Mouse (Mus musculus) G1E (cell line): ENCODE measurements around the gene Epb41l5.

Experiments used
- CTCF ChIP-seq: IDR thresholded peaks from 2 replicates; pipeline ENCODE4 v1.5.1; 2012; ENCODE audit warnings: low read depth, low read length, inconsistent platforms, mixed read lengths
- GATA1 ChIP-seq: IDR thresholded peaks from 2 replicates; pipeline ENCODE4 v1.6.1; 2012; ENCODE audit warnings: borderline replicate concordance, low read length, inconsistent platforms, mixed read lengths
- TAL1 ChIP-seq: conservative IDR thresholded peaks from 2 replicates; pipeline ENCODE4 v1.6.1; 2012; ENCODE audit warnings: low read depth, low read length, inconsistent platforms, mixed read lengths

GRCm38 (mm10) chr1:119550064-119550463 is 98.7 kb downstream of the Epb41l5 start:
- TF ChIP-seq CTCF (no peak), TAL1 (no peak), GATA1 (no peak)
